Mouse (Mus musculus): ENCODE data around the gene Phf5a.
A peak's percentile ranks its signal among the peaks of the same experiment; 100 is the strongest.
"Not testable (repeated sequence)": the region's sequence is repeated elsewhere in the genome, so short reads cannot be mapped to it uniquely, and the experiment has no call there.

Gene Phf5a

GRCm38 (mm10) chr15:81871604-81872261 is at the start of gene Phf5a:
Gene Phf5a, minus strand, starts transcription at chr15:81871911.
- DNase-seq = peak; percentile 87

GRCm38 (mm10) chr15:81921255-81921654 is 49.5 kb upstream of the Phf5a start:
- DNase-seq = no peak

GRCm38 (mm10) chr15:81920546-81921217 is 49.0 kb upstream of the Phf5a start:
- peak; percentile 67 for DNase-seq

GRCm38 (mm10) chr15:81919062-81919461 is 47.4 kb upstream of the Phf5a start:
- DNase-seq = no peak

GRCm38 (mm10) chr15:81917621-81918463 is 46.1 kb upstream of the Phf5a start:
- no peak for DNase-seq

- DNase-seq = no peak
These were observed 45.5 kb upstream of the Phf5a start for GRCm38 (mm10) chr15:81917201-81917600.

GRCm38 (mm10) chr15:81915663-81916062 is 44.0 kb upstream of the Phf5a start:
- DNase-seq = no peak

- no peak for DNase-seq
These were observed 43.0 kb upstream of the Phf5a start for GRCm38 (mm10) chr15:81914668-81915067.

- DNase-seq = no peak
These were observed 40.8 kb upstream of the Phf5a start for GRCm38 (mm10) chr15:81912498-81912897.

GRCm38 (mm10) chr15:81908767-81909166 is 37.1 kb upstream of the Phf5a start:
- DNase-seq = not testable (repeated sequence)

- DNase-seq = no peak
These were observed 36.2 kb upstream of the Phf5a start for GRCm38 (mm10) chr15:81907953-81908352.

GRCm38 (mm10) chr15:81904939-81905338 is 33.2 kb upstream of the Phf5a start:
- peak; percentile 71 for DNase-seq

GRCm38 (mm10) chr15:81898751-81899150 is 27.0 kb upstream of the Phf5a start:
- no peak for DNase-seq

- DNase-seq = no peak
These were observed 26.0 kb upstream of the Phf5a start for GRCm38 (mm10) chr15:81897607-81898285.

- peak; percentile 48 for DNase-seq
These were observed 24.7 kb upstream of the Phf5a start for GRCm38 (mm10) chr15:81896407-81896806.

- no peak for DNase-seq
These were observed 22.3 kb upstream of the Phf5a start for GRCm38 (mm10) chr15:81894002-81894401.

GRCm38 (mm10) chr15:81891822-81892580 is 20.3 kb upstream of the Phf5a start:
- DNase-seq = no peak

- no peak for DNase-seq
These were observed 19.6 kb upstream of the Phf5a start for GRCm38 (mm10) chr15:81891140-81891802.

GRCm38 (mm10) chr15:81889175-81889574 is 17.5 kb upstream of the Phf5a start:
- no peak for DNase-seq

GRCm38 (mm10) chr15:81886795-81887550 is 15.3 kb upstream of the Phf5a start:
- DNase-seq = no peak

- DNase-seq = no peak
These were observed 13.8 kb upstream of the Phf5a start for GRCm38 (mm10) chr15:81885418-81885934.
